8 mouse cellular contexts compared by ENCODE assay signal in the genomic region with DNA sequence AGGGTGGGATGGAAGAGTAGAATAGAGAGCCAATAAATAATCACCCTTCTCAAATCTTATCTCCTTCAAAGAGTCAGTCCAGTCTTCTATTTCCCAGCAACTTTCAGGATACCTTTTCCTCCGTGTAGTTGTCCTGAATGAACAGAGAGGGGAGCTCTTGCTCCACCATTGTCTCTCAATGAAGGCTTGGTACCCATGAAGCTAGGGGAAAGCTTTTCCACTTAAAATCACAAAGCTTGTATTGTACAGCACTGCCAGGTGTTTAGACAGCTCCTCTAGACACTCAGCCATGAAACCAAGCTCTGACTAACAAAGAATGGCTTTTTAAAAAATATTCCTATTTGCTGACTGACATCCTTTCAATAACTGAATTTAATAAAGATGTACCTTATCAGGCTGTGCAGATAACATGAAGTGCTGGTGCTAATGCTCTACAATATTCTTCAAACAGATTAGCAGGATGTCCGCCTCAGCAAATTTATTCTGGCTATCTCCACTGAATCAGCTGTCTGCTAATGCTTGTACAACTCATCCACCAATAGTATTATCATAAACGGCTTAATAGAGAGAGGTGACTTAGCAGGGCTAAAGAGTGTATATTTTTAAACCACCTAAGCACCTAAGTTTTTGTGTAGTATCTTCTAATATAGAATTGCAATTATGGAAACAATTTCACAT.
A peak's percentile ranks its signal among the peaks of the same experiment; 100 is the strongest.
DNase-seq lines count a peak whose midpoint lies in the region; ATAC-seq lines count a peak whose summit lies in the region.
"Had no signal": no experiment of that assay in that cellular context is flagged by ENCODE, and none has a peak within 500 bp of the region (broad histone marks: within the 10 kb centered on the region; RNA-seq: fewer than 3 reads in every experiment).

No protein-coding gene starts in this region.

- H3K4me2 ChIP-seq in embryonic facial prominence, embryonic 11.5 days (ENCODE audit: low read depth, low read length) = no peak overlapping the region

- no peaks in the 10 kb centered on the region for H3K36me3 ChIP-seq in embryonic facial prominence, embryonic 11.5 days (replicated peaks; ENCODE audit: control insufficient read depth, insufficient read depth, low read depth, low read length)

- H3K4me1 ChIP-seq in embryonic facial prominence, embryonic 11.5 days (ENCODE audit: control insufficient read depth, insufficient read depth, low read length) = no peaks in the 10 kb centered on the region

- H3K27ac ChIP-seq in embryonic facial prominence, embryonic 11.5 days (replicated peaks; ENCODE audit: low read depth, low read length) = no peak overlapping the region

- H3K27me3 ChIP-seq in embryonic facial prominence, embryonic 11.5 days (ENCODE audit: control insufficient read depth, insufficient read depth, low read length) = no peaks in the 10 kb centered on the region

- DNase-seq in right cerebral cortex, postnatal 10 days (ENCODE audit: low spot score in 2 of 2) = peak; percentile 52 to 57
- DNase-seq in right cerebral cortex, postnatal 14 days = no peak
- peak; percentile 77 for DNase-seq in embryonic facial prominence, embryonic 11.5 days (ENCODE audit: low spot score)
- DNase-seq in left cerebral cortex, postnatal 14 days (ENCODE audit: low spot score in 2 of 2) = peak; percentile 33 to 52
- DNase-seq in thymus, adult 18-20 months = no peak
- DNase-seq in heart, postnatal 14 days = no peak

- WGBS in embryonic facial prominence, embryonic 11.5 days = 44% methylated on average over 3 of the region's 3 CpGs

- no peaks in the 10 kb centered on the region for H3K9me3 ChIP-seq in embryonic facial prominence, embryonic 11.5 days (replicated peaks; ENCODE audit: control insufficient read depth, low read length)

- H3K9ac ChIP-seq in embryonic facial prominence, embryonic 11.5 days (replicated peaks; ENCODE audit: low read length) = no peak overlapping the region

- H3K4me3 ChIP-seq in embryonic facial prominence, embryonic 11.5 days (ENCODE audit: low read depth, low read length) = no peak overlapping the region
- H3K4me3 ChIP-seq: erythroblast, embryonic 14.5 days had no signal

- intact Hi-C loops in left cerebral cortex, postnatal 14 days (cut with DNase I) = no loop called here
- intact Hi-C loops in heart, postnatal 14 days (cut with DNase I) = no loop called here

- ATAC-seq in embryonic facial prominence, embryonic 11.5 days (replicated peaks; ENCODE audit: insufficient number of reproducible peaks, low FRiP score, low TSS enrichment, low read depth) = peak; percentile 76
- ATAC-seq in megakaryocyte, adult 5-6 weeks (ENCODE audit: poor library complexity, severe bottlenecking) = no peak

Comparison
In these comparisons a context has a peak if more than half of its experiments do, and no peak if none do; other contexts are left out.
1. DNase-seq: peak in right cerebral cortex, postnatal 10 days (2 of 2), embryonic facial prominence, embryonic 11.5 days (single experiment) and left cerebral cortex, postnatal 14 days (2 of 2); none in right cerebral cortex, postnatal 14 days (single experiment), thymus, adult 18-20 months (0 of 2) and heart, postnatal 14 days (0 of 2).